2 mouse cellular contexts compared by ENCODE assay signal in genomic region chr11:69009508-69009907, GRCm38 (mm10).
A peak's percentile ranks its signal among the peaks of the same experiment; 100 is the strongest.
TF ChIP-seq lines count a peak whose summit lies in the region.

No protein-coding gene starts in this region.

TF ChIP-seq in CH12.LX, 34 proteins besides CTCF, POLR2A, EP300 and RAD21:
- TF ChIP-seq TBP (conservative IDR thresholded peaks at IDR 0.05; ENCODE audit: low read depth, low read length) (peak; percentile 83), HCFC1 (IDR thresholded peaks at IDR 0.05; ENCODE audit: low read depth, low read length) (no peak), GABPA (IDR thresholded peaks at IDR 0.05; ENCODE audit: insufficient replicate concordance, low read depth, low read length) (no peak)

TF ChIP-seq in MEL, 35 proteins besides CTCF, POLR2A, EP300 and RAD21:
- TF ChIP-seq TBP (IDR thresholded peaks at IDR 0.05; ENCODE audit: low read depth, low read length) (peak; percentile 90), JUND (IDR thresholded peaks at IDR 0.05; ENCODE audit: low read depth, low read length) (no peak), NELFE (IDR thresholded peaks at IDR 0.05; ENCODE audit: low read depth, low read length) (no peak), SMC3 (IDR thresholded peaks at IDR 0.05; ENCODE audit: low read depth, low read length) (no peak), ZNF384 (IDR thresholded peaks at IDR 0.05; ENCODE audit: low read depth, low read length) (no peak)
